Mouse (Mus musculus) heart, embryonic 10.5 days (tissue): ENCODE measurements around the gene Hist2h3b. TPM values are rescaled to one million over a fixed set of nuclear protein-coding genes. Genes with fewer than 3 reads are reported as not detected.

Experiments
- DNase-seq: peaks from one replicate; pipeline ENCODE4 v3.0.0-alpha.2; 2017; ENCODE audit warnings: low spot score
- H3K27ac ChIP-seq: fragments of 300-500 bp; sonication (generic); 2 replicates; pipeline ENCODE4 v1.5.1; 2016; ENCODE audit warnings: mild to moderate bottlenecking
- H3K27me3 ChIP-seq: fragments of 300-500 bp; sonication (generic); 2 replicates; pipeline ENCODE4 v1.6.1; 2016; ENCODE audit warnings: mild to moderate bottlenecking; ENCODE audit not compliant: poor library complexity, insufficient read depth, severe bottlenecking
- H3K36me3 ChIP-seq: fragments of 300-500 bp; sonication (generic); 2 replicates; pipeline ENCODE4 v1.6.1; 2016; ENCODE audit warnings: mild to moderate bottlenecking, moderate library complexity
- H3K4me1 ChIP-seq: fragments of 300-500 bp; sonication (generic); 2 replicates; pipeline ENCODE4 v1.6.1; 2016; ENCODE audit warnings: mild to moderate bottlenecking
- H3K4me3 ChIP-seq: fragments of 300-500 bp; sonication (generic); 2 replicates; pipeline ENCODE4 v1.5.1; 2016; ENCODE audit warnings: mild to moderate bottlenecking, moderate library complexity
- H3K9me3 ChIP-seq: fragments of 300-500 bp; sonication (generic); 2 replicates; pipeline ENCODE4 v1.6.1; 2016; ENCODE audit warnings: mild to moderate bottlenecking, moderate library complexity
- WGBS: fragments of 180-500 bp; shearing (Covaris S2); methylation state at CpG from one replicate; pipeline ENCODE4 v1.1.7; 2016; 5-methylcytosine and 5-hydroxymethylcytosine counted together
- microRNA-seq: library from miRNA; unstranded; fragments of <30 nt; microRNA quantifications from one replicate; pipeline ENCODE4, GENCODE M21; 2017
- polyA plus RNA-seq: library from polyadenylated mRNA; unstranded; fragments of >200 nt; fragmentation: Nextera tagmentation; extraction: Ambion mirVana; gene quantifications from 2 replicates; pipeline ENCODE4 v1.2.1, GENCODE M21; 2016

Hist2h3b gene
- polyA plus RNA-seq, 1 experiment from 2014 or later: 25.8 TPM

- H3K4me1 ChIP-seq: no peaks in the 10 kb centered on the region
- no peak overlapping the region for H3K27ac ChIP-seq
- 66% methylated on average over 26 of the region's 26 CpGs for WGBS
- DNase-seq: peak; percentile 69
- peak overlapping the region; percentile 37 for H3K4me3 ChIP-seq
- no peaks in the 10 kb centered on the region for H3K36me3 ChIP-seq
- H3K9me3 ChIP-seq: no peaks in the 10 kb centered on the region
- H3K27me3 ChIP-seq: peaks cover 7% of the 10 kb centered on the region; the same call in 1 of the 2 replicates
Observed at GRCm38 (mm10) chr3:96300706-96301529, 32.5 kb downstream of the Hist2h3b start.

DNA sequence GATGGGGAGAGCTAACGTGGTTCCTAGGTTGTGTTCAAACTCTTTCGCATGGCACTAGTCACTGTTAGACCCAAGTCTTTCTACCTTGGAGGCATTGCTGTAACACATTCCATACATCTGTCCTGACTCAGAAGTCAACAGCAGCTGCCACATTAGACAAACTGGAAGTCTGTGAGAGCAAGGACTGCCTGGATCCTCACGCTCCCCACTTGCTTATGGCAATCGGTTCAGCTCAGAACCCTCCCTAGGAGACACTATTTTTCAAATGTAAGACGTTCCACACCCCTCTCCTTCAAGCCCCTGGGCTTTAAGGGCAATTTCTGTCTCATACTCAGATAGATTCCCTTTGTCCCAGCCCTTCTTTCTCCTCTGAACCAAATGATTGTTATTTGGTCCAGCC, 33.6 kb downstream of the Hist2h3b start:
- DNase-seq: peak; percentile 55
- Histone ChIP-seq H3K27me3 (peaks cover 12% of the 10 kb centered on the region; the same call in 1 of the 2 replicates), H3K36me3 (no peaks in the 10 kb centered on the region), H3K9me3 (no peaks in the 10 kb centered on the region), H3K4me3 (no peak overlapping the region), H3K4me1 (no peaks in the 10 kb centered on the region), H3K27ac (no peak overlapping the region)
- WGBS: 76% methylated on average over 5 of the region's 5 CpGs

GRCm38 (mm10) chr3:96306506-96306905, 38.1 kb downstream of the Hist2h3b start:
- Histone ChIP-seq H3K4me3 (no peak overlapping the region), H3K4me1 (no peaks in the 10 kb centered on the region), H3K9me3 (no peaks in the 10 kb centered on the region), H3K27me3 (peaks cover 12% of the 10 kb centered on the region; the same call in 1 of the 2 replicates), H3K27ac (no peak overlapping the region), H3K36me3 (no peaks in the 10 kb centered on the region)
- no peak for DNase-seq
- WGBS: 77% methylated on average over 9 of the region's 9 CpGs

GRCm38 (mm10) chr3:96309441-96309840, 41.0 kb downstream of the Hist2h3b start:
- Histone ChIP-seq H3K9me3 (no peaks in the 10 kb centered on the region), H3K27ac (no peak overlapping the region), H3K36me3 (no peaks in the 10 kb centered on the region), H3K4me3 (no peak overlapping the region), H3K27me3 (peaks cover 6% of the 10 kb centered on the region; the same call in 1 of the 2 replicates), H3K4me1 (0 out of 2 replicates have a peak, but pooled peaks cover 5% of the 10 kb centered on the region)
- DNase-seq: no peak
- WGBS: 45% methylated on average over 3 of the region's 3 CpGs

GRCm38 (mm10) chr3:96312341-96313098, 44.1 kb downstream of the Hist2h3b start:
- H3K36me3 ChIP-seq: no peaks in the 10 kb centered on the region
- no peaks in the 10 kb centered on the region for H3K9me3 ChIP-seq
- H3K4me1 ChIP-seq: 0 out of 2 replicates have a peak, but pooled peaks cover 5% of the 10 kb centered on the region
- no peaks in the 10 kb centered on the region for H3K27me3 ChIP-seq
- no peak overlapping the region for H3K27ac ChIP-seq
- WGBS: 61% methylated on average over 8 of the region's 8 CpGs
- DNase-seq: peak; percentile 47
- no peak overlapping the region for H3K4me3 ChIP-seq

Small RNA genes lying within 50 kb of the gene (microRNA-seq; reads per million reads assigned to microRNA genes)
- gene Gm44492 (not detected), gene Gm47311 (not detected), gene Gm47313 (not detected)

Other genes starting within 250 kb of the Hist2h3b start
- gene Vps45, start 210.2 kb upstream of the Hist2h3b start, polyA plus RNA-seq: 26.1 and 30.6 TPM in 2 replicates
- 15.2 and 16.1 TPM in 2 replicates for gene Otud7b, start 164.1 kb upstream of the Hist2h3b start, polyA plus RNA-seq
- gene Mtmr11, start 106.7 kb upstream of the Hist2h3b start, polyA plus RNA-seq: 6.0 and 10.5 TPM in 2 replicates
- gene Sf3b4, start 96.3 kb upstream of the Hist2h3b start, polyA plus RNA-seq: 143 and 190 TPM in 2 replicates
- gene Sv2a, start 87.5 kb upstream of the Hist2h3b start, polyA plus RNA-seq: 17.8 and 22.6 TPM in 2 replicates
- 58.9 and 62.8 TPM in 2 replicates for gene Bola1, start 48.9 kb upstream of the Hist2h3b start, polyA plus RNA-seq
- 0.73 TPM in 1 of 2 replicates, not detected in the other for gene Hist2h2ab, start 48.8 kb upstream of the Hist2h3b start, polyA plus RNA-seq
- 3.4 and 8.2 TPM in 2 replicates for gene Hist2h2ac, start 47.8 kb upstream of the Hist2h3b start, polyA plus RNA-seq
- 2.8 and 3.5 TPM in 2 replicates for gene Hist2h2be, start 47.5 kb upstream of the Hist2h3b start, polyA plus RNA-seq
- 3.4 and 5.1 TPM in 2 replicates for gene Hist2h3c2, start 29.5 kb upstream of the Hist2h3b start, polyA plus RNA-seq
- gene Hist2h2aa2, start 28.4 kb upstream of the Hist2h3b start, polyA plus RNA-seq: 13.0 and 21.3 TPM in 2 replicates
- gene Hist2h2aa1, start 23.2 kb upstream of the Hist2h3b start, polyA plus RNA-seq: 8.3 and 9.5 TPM in 2 replicates
- 0.41 and 0.60 TPM in 2 replicates for gene Hist2h3c1, start 22.0 kb upstream of the Hist2h3b start, polyA plus RNA-seq
- gene Hist2h4, start 5.3 kb upstream of the Hist2h3b start, polyA plus RNA-seq: 2.1 and 2.8 TPM in 2 replicates
- 3.8 and 7.7 TPM in 2 replicates for gene Hist2h2bb, start 1.1 kb downstream of the Hist2h3b start, polyA plus RNA-seq
- gene Fcgr1, start 25.3 kb downstream of the Hist2h3b start, polyA plus RNA-seq: 0.18 and 0.35 TPM in 2 replicates
- gene BC107364, start 183.7 kb downstream of the Hist2h3b start, polyA plus RNA-seq: 0.49 TPM in 1 of 2 replicates, not detected in the other